Mouse (Mus musculus) hindbrain, embryonic 10.5 days (tissue): ENCODE measurements around the gene Shq1. TPM values are rescaled to one million over a fixed set of nuclear protein-coding genes. Genes with fewer than 3 reads are reported as not detected.

ENCODE experiments used
- DNase-seq: peaks from one replicate; pipeline ENCODE4 v3.0.0-alpha.2; 2017; ENCODE audit warnings: low spot score
- H3K27ac ChIP-seq: fragments of 300-500 bp; sonication (generic); 2 replicates; pipeline ENCODE4 v1.5.1; 2016; ENCODE audit warnings: mild to moderate bottlenecking, moderate library complexity
- H3K27me3 ChIP-seq: fragments of 300-500 bp; sonication (generic); 2 replicates; pipeline ENCODE4 v1.6.1; 2016; ENCODE audit warnings: mild to moderate bottlenecking; ENCODE audit not compliant: poor library complexity, insufficient read depth, severe bottlenecking
- H3K36me3 ChIP-seq: fragments of 300-500 bp; sonication (generic); 2 replicates; pipeline ENCODE4 v1.6.1; 2016; ENCODE audit warnings: mild to moderate bottlenecking, moderate library complexity
- H3K4me1 ChIP-seq: fragments of 300-500 bp; sonication (generic); replicated peaks from 2 replicates; pipeline ENCODE4 v1.6.1; 2016; ENCODE audit warnings: mild to moderate bottlenecking
- H3K4me3 ChIP-seq: fragments of 300-500 bp; sonication (generic); 2 replicates; pipeline ENCODE4 v1.5.1; 2016; ENCODE audit warnings: mild to moderate bottlenecking, moderate library complexity
- H3K9me3 ChIP-seq: fragments of 300-500 bp; sonication (generic); 2 replicates; pipeline ENCODE4 v1.6.1; 2016; ENCODE audit warnings: mild to moderate bottlenecking, moderate library complexity
- WGBS: fragments of 180-500 bp; shearing (Covaris S2); methylation state at CpG from one replicate; pipeline ENCODE4 v1.1.7; 2016; 5-methylcytosine and 5-hydroxymethylcytosine counted together
- polyA plus RNA-seq: library from polyadenylated mRNA; unstranded; fragments of >200 nt; fragmentation: Nextera tagmentation; extraction: Ambion mirVana; gene quantifications from 2 replicates; pipeline ENCODE4 v1.2.1, GENCODE M21; 2016

Shq1 gene
- polyA plus RNA-seq, 1 experiment from 2014 or later = 19.1 TPM

- Histone ChIP-seq H3K9me3 (no peaks in the 10 kb centered on the region), H3K27ac (no peak overlapping the region)
These were observed 84.2 kb downstream of the Shq1 start for GRCm38 (mm10) chr6:100586758-100587157.

GRCm38 (mm10) chr6:100581951-100582350 is 89.0 kb downstream of the Shq1 start:
- peak overlapping the region; percentile 35; the same call in 1 of the 2 replicates for H3K27ac ChIP-seq
- H3K4me1 ChIP-seq = peaks cover 26% of the 10 kb centered on the region
- no peak for DNase-seq
- no peak overlapping the region for H3K4me3 ChIP-seq
- H3K9me3 ChIP-seq = no peaks in the 10 kb centered on the region
- no peaks in the 10 kb centered on the region for H3K27me3 ChIP-seq
- no peaks in the 10 kb centered on the region for H3K36me3 ChIP-seq
- WGBS = 86% methylated on average over 2 of the region's 2 CpGs

More at GRCm38 (mm10) chr6:100586758-100587157, 84.2 kb downstream of the Shq1 start:
- DNase-seq = no peak
- Histone ChIP-seq H3K4me3 (no peak overlapping the region), H3K36me3 (no peaks in the 10 kb centered on the region), H3K27me3 (no peaks in the 10 kb centered on the region), H3K4me1 (peaks cover 21% of the 10 kb centered on the region)
- WGBS = 90% methylated on average over 5 of the region's 5 CpGs

DNA sequence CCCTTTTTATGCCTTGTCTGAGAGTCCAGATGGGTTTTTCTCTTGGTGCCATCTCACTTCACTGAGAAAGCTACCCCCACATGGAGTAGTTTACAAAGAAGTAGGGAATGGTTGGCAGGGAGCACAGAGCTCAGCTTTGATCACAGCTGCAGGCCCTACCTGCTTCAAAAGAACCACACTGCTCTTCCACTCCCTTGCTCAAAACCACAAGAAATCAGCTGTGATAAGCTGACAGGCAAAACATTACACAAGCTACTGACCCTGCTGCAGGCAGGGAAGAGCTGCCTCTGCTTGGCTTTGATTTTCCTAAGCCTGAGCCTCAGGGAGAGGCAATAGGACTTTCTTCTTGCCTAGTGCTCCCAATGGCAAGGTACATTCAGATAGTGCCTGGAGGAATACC is 89.9 kb downstream of the Shq1 start:
- no peak overlapping the region for H3K4me3 ChIP-seq
- no peaks in the 10 kb centered on the region for H3K36me3 ChIP-seq
- no peaks in the 10 kb centered on the region for H3K27me3 ChIP-seq
- H3K27ac ChIP-seq = peak overlapping the region; percentile 29; the same call in 1 of the 2 replicates
- no peak for DNase-seq
- no peaks in the 10 kb centered on the region for H3K9me3 ChIP-seq
- H3K4me1 ChIP-seq = peaks cover 21% of the 10 kb centered on the region

- Histone ChIP-seq H3K27me3 (no peaks in the 10 kb centered on the region), H3K4me3 (no peak overlapping the region), H3K36me3 (peaks cover 7% of the 10 kb centered on the region), H3K4me1 (peaks cover 15% of the 10 kb centered on the region), H3K9me3 (no peaks in the 10 kb centered on the region), H3K27ac (no peak overlapping the region; the same call in 1 of the 2 replicates)
- no peak for DNase-seq
- WGBS = 93% methylated on average over 6 of the region's 6 CpGs
These were observed 93.4 kb downstream of the Shq1 start for GRCm38 (mm10) chr6:100577590-100577989.

GRCm38 (mm10) chr6:100576171-100576570 is 94.8 kb downstream of the Shq1 start:
- Histone ChIP-seq H3K4me1 (peaks cover 4% of the 10 kb centered on the region), H3K27me3 (no peaks in the 10 kb centered on the region), H3K9me3 (no peaks in the 10 kb centered on the region), H3K4me3 (no peak overlapping the region), H3K36me3 (peaks cover 13% of the 10 kb centered on the region), H3K27ac (no peak overlapping the region)
- no peak for DNase-seq
- 74% methylated on average over 6 of the region's 6 CpGs for WGBS

DNA sequence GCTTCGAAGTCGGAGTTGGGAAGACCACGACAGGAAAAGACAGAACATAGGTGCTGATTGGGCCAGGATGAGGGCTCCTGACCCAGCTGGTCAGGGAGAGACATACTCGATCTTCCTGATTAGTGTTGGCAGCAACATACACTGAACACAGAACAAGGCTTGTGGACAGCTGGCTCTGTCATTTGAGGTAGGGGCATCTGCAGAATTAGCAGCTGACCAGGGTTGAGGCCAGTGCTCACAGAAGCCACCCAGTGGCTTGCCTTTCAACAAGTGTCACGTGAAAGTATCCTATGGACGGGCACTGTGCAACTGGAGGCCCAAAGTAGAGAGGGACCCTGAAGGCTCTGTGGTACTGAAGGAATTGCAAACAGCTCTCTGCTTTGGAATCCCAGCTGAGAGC is 104.2 kb downstream of the Shq1 start:
- WGBS = 77% methylated on average over 6 of the region's 6 CpGs
- no peak overlapping the region for H3K4me3 ChIP-seq
- peaks cover 60% of the 10 kb centered on the region for H3K4me1 ChIP-seq
- H3K36me3 ChIP-seq = no peaks in the 10 kb centered on the region
- H3K27ac ChIP-seq = no peak overlapping the region
- DNase-seq = no peak
- H3K9me3 ChIP-seq = 0 out of 2 replicates have a peak, but pooled peaks cover 4% of the 10 kb centered on the region
- H3K27me3 ChIP-seq = peaks cover 59% of the 10 kb centered on the region

DNA sequence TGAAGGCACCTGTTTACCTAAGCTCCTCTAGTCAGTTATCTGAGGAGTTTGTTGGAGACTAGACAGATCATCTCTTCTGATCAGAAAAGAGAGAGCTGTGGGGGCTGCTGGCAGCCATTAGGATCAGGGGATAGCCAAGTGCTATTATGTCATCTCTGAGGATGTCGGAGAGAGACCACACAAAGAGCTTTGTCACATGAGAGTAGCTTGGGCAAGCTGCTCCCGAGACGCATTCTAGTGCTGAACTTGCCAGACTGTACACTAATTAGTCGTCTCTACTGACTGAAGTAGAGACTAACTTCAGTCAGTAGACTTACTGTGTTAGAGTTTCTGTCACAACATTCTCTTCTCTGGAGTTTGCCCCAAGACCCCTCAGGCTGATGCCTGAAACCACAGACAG is 106.4 kb downstream of the Shq1 start:
- 22% methylated on average over 4 of the region's 4 CpGs for WGBS
- Histone ChIP-seq H3K4me3 (0 out of 2 replicates have a peak overlapping the region, but pooled peaks have one; percentile 59), H3K36me3 (no peaks in the 10 kb centered on the region), H3K4me1 (peaks cover 56% of the 10 kb centered on the region), H3K9me3 (no peaks in the 10 kb centered on the region), H3K27ac (no peak overlapping the region), H3K27me3 (peaks cover 81% of the 10 kb centered on the region)
- DNase-seq = no peak

DNA sequence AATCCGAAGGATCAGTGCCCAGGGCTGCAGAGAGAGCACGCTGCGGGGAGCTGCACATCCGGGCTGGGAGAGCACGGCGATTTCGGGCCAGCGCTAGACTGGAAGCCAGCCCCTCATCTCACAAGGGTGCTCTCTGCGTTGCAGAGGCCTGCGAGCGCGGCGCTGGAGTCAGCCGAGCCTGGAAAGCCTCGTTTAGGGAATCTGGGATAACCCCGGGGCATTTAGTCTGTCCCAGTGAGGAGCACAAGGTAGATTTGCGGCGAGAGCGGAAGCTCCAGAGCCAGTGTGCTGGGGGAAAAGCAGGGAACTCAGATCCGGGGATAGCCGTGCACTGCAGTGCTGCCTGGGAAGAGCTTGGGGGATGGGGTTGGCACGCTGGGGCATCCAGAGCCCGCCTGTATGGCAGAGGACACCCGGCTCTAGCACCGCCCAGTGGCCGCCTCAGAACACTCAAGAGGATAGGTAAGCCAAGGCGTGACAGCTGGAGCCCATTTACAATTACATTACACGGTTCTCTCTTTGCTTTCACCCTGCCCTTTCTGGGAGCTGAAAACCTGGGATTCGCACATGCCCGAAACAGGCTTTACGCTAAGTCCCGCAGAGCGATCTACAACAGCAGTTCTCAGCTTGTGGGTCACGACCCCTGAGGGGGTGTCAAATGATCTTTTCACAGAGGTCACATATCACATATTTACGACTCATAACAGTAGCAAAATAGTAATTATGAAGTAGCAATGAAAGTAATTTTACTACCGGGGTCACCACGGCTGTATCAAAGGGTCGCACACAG is 107.2 kb downstream of the Shq1 start:
- Histone ChIP-seq H3K27me3 (peaks cover 88% of the 10 kb centered on the region), H3K36me3 (no peaks in the 10 kb centered on the region), H3K4me1 (peaks cover 53% of the 10 kb centered on the region), H3K4me3 (peak overlapping the region; percentile 59), H3K27ac (peak overlapping the region; percentile 88), H3K9me3 (no peaks in the 10 kb centered on the region)
- peak; percentile 79 for DNase-seq
- 6% methylated on average over 38 of the region's 38 CpGs for WGBS

- peak overlapping the region; percentile 88 for H3K27ac ChIP-seq
- peaks cover 91% of the 10 kb centered on the region for H3K27me3 ChIP-seq
- peak overlapping the region; percentile 59 for H3K4me3 ChIP-seq
- DNase-seq = peak; percentile 75
- no peaks in the 10 kb centered on the region for H3K9me3 ChIP-seq
- WGBS = under 1% methylated on average over 51 of the region's 51 CpGs
- no peaks in the 10 kb centered on the region for H3K36me3 ChIP-seq
- peaks cover 51% of the 10 kb centered on the region for H3K4me1 ChIP-seq
These were observed 108.0 kb downstream of the Shq1 start for GRCm38 (mm10) chr6:100562719-100563551.

DNA sequence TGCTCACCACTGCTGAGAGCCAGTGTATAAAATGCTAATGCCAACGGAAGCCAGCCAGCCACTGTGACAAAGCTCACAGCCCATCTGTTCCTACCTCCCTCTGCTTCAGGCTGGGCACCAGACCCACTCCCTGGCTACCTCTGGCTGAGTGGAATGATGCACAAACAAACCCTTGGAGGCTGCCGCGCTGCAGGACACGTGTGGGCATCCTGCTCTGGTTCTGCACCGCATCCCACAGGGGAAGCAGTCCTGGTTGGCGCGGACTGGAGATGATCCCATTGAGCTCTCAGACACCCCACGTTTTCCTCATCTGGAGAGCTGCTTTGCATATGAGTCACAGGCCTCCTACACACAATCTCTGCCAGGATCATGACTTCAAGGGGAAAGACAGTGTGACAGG is 112.9 kb downstream of the Shq1 start:
- 54% methylated on average over 8 of the region's 8 CpGs for WGBS
- H3K27me3 ChIP-seq = peaks cover 99% of the 10 kb centered on the region

DNA sequence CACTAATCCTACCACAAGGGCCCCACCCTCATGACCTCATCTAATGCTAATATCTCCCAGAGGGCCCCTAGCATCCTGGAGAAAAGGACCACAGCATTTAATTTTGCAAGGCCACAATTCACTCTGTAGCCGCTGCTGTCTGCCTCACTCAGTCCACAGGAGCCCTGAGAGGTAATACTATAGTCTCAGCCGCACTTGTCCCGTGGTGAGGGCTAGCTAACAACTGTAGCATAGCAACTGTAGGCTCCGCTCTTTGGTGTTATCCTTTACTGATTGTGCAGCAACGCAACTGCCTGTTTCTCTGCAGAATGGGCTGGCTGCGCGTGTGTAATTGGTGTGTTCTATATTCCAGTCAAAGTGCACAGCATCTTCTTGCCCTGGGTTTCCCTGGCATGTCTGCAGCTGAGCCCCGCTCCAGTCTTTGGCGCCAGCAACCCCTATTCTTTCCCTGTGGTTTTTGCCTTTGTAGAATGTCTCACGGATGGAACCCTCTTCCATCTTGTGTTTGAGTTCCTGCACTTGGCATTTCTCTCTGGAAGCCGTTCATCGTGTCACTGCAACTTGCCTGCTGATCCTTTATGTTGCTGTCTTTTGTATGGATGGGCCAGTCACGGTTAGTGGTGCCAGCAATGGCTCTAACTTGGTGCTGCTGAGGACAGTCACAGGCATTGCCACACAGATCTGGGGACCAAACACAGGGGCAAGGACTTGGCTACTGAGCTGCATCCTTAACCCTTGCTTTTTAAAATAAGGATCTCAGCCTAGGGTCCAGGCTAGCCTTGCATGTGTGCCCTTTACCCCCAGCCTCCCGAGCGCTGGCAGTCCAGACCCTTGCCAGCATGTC is 128.6 kb downstream of the Shq1 start:
- Histone ChIP-seq H3K36me3 (no peaks in the 10 kb centered on the region), H3K4me3 (no peak overlapping the region), H3K27me3 (peaks cover 62% of the 10 kb centered on the region), H3K4me1 (peaks cover 14% of the 10 kb centered on the region), H3K9me3 (no peaks in the 10 kb centered on the region), H3K27ac (no peak overlapping the region)
- DNase-seq = no peak
- WGBS = 67% methylated on average over 15 of the region's 15 CpGs

More for the DNA sequence above, 112.9 kb downstream of the Shq1 start:
- Histone ChIP-seq H3K4me1 (peaks cover 32% of the 10 kb centered on the region), H3K9me3 (no peaks in the 10 kb centered on the region), H3K36me3 (no peaks in the 10 kb centered on the region), H3K4me3 (no peak overlapping the region), H3K27ac (peak overlapping the region; percentile 4; the same call in 1 of the 2 replicates)
- no peak for DNase-seq

GRCm38 (mm10) chr6:100539698-100540097 is 131.3 kb downstream of the Shq1 start:
- Histone ChIP-seq H3K4me3 (no peak overlapping the region), H3K27me3 (peaks cover 72% of the 10 kb centered on the region), H3K9me3 (no peaks in the 10 kb centered on the region), H3K4me1 (peaks cover 23% of the 10 kb centered on the region), H3K27ac (no peak overlapping the region), H3K36me3 (no peaks in the 10 kb centered on the region)
- DNase-seq = no peak
- 47% methylated on average over 4 of the region's 4 CpGs for WGBS
